Mouse (Mus musculus): Measurements from ENCODE around the gene Olfr70. TPM values are rescaled to one million over a fixed set of nuclear protein-coding genes. Genes with fewer than 3 reads are reported as not detected.

Gene Olfr70
- total RNA-seq (2021) = not detected
- long read RNA-seq, experiment 1 = 0 reads
- long read RNA-seq, experiment 2 = 0 reads

- Histone ChIP-seq H3K27ac (no peak within 1 kb of the TSS), H3K4me3 (no peak within 1 kb of the TSS)
- no peak for TF ChIP-seq CTCF (IDR thresholded peaks at IDR 0.05)
- DNase-seq (ENCODE audit: extremely low spot score in 1 of 2, low spot score in 2 of 2) = no peak
- intact Hi-C loops (cut with DNase I) = no loop called here
These were observed at the start of gene Olfr70 for GRCm38 (mm10) chr4:43700707-43701106. Gene Olfr70 (minus strand): TSS chr4:43700807.

- intact Hi-C loops (cut with DNase I) = loop anchor here (2.0 to 10.0 kb wide), 2 partner anchors 116 to 240 kb away; partner anchors contain the start of gene Ccin
- Histone ChIP-seq H3K27ac (no peak overlapping the region), H3K4me3 (no peak overlapping the region)
- DNase-seq (ENCODE audit: extremely low spot score in 1 of 2, low spot score in 2 of 2) = no peak
- peak; percentile 82 for TF ChIP-seq CTCF (IDR thresholded peaks at IDR 0.05)
These were observed 44.6 kb upstream of the Olfr70 start for GRCm38 (mm10) chr4:43745187-43745586.

- no peak overlapping the region for H3K4me3 ChIP-seq
- TF ChIP-seq CTCF (IDR thresholded peaks at IDR 0.05) = peak; percentile 48
- H3K27ac ChIP-seq = no peak overlapping the region
- DNase-seq (ENCODE audit: extremely low spot score in 1 of 2, low spot score in 2 of 2) = no peak
- intact Hi-C loops (cut with DNase I) = loop anchor here (10.0 kb wide), 1 partner anchor 242 kb away; the partner anchor contains the start of gene Ccin
These were observed 42.5 kb upstream of the Olfr70 start for GRCm38 (mm10) chr4:43743099-43743498.

GRCm38 (mm10) chr4:43742637-43743036 lies 42.0 kb upstream of the Olfr70 start:
- intact Hi-C loops (cut with DNase I) = loop anchor here (10.0 kb wide), 1 partner anchor 242 kb away; the partner anchor contains the start of gene Ccin
- H3K27ac ChIP-seq = no peak overlapping the region
- no peak overlapping the region for H3K4me3 ChIP-seq
- no peak for DNase-seq (ENCODE audit: extremely low spot score in 1 of 2, low spot score in 2 of 2)
- TF ChIP-seq CTCF (IDR thresholded peaks at IDR 0.05) = no peak

- no peak overlapping the region for H3K4me3 ChIP-seq
- intact Hi-C loops (cut with DNase I) = loop anchor here (10.0 kb wide), 1 partner anchor 243 kb away; the partner anchor contains the start of gene Ccin
- no peak overlapping the region for H3K27ac ChIP-seq
- TF ChIP-seq CTCF (IDR thresholded peaks at IDR 0.05) = no peak
- DNase-seq (ENCODE audit: extremely low spot score in 1 of 2, low spot score in 2 of 2) = no peak
These were observed 40.9 kb upstream of the Olfr70 start for GRCm38 (mm10) chr4:43741526-43741925.

- Histone ChIP-seq H3K4me3 (no peak overlapping the region), H3K27ac (no peak overlapping the region)
- no peak for TF ChIP-seq CTCF (IDR thresholded peaks at IDR 0.05)
- intact Hi-C loops (cut with DNase I) = no loop called here
- no peak for DNase-seq (ENCODE audit: extremely low spot score in 1 of 2, low spot score in 2 of 2)
These were observed 38.5 kb upstream of the Olfr70 start for GRCm38 (mm10) chr4:43738989-43739674.

- no peak overlapping the region for H3K27ac ChIP-seq
- DNase-seq (ENCODE audit: extremely low spot score in 1 of 2, low spot score in 2 of 2) = no peak
- no peak for TF ChIP-seq CTCF (IDR thresholded peaks at IDR 0.05)
- no peak overlapping the region for H3K4me3 ChIP-seq
- intact Hi-C loops (cut with DNase I) = no loop called here
These were observed 36.5 kb upstream of the Olfr70 start for GRCm38 (mm10) chr4:43737144-43737543.

- no peak for TF ChIP-seq CTCF (IDR thresholded peaks at IDR 0.05)
- no peak overlapping the region for H3K27ac ChIP-seq
These were observed 32.6 kb upstream of the Olfr70 start for GRCm38 (mm10) chr4:43733186-43733585.

GRCm38 (mm10) chr4:43732171-43732570 lies 31.6 kb upstream of the Olfr70 start:
- intact Hi-C loops (cut with DNase I) = no loop called here
- no peak for DNase-seq (ENCODE audit: extremely low spot score in 1 of 2, low spot score in 2 of 2)

More at GRCm38 (mm10) chr4:43733186-43733585, 32.6 kb upstream of the Olfr70 start:
- H3K4me3 ChIP-seq = no peak overlapping the region
- no peak for DNase-seq (ENCODE audit: extremely low spot score in 1 of 2, low spot score in 2 of 2)
- intact Hi-C loops (cut with DNase I) = no loop called here

GRCm38 (mm10) chr4:43730750-43731297 lies 30.2 kb upstream of the Olfr70 start:
- H3K4me3 ChIP-seq = no peak overlapping the region
- peak overlapping the region; percentile 21 for H3K27ac ChIP-seq
- no peak; the same call in 1 of the 2 replicates for TF ChIP-seq CTCF (IDR thresholded peaks at IDR 0.05)
- DNase-seq (ENCODE audit: extremely low spot score in 1 of 2, low spot score in 2 of 2) = no peak
- intact Hi-C loops (cut with DNase I) = no loop called here

More at GRCm38 (mm10) chr4:43732171-43732570, 31.6 kb upstream of the Olfr70 start:
- TF ChIP-seq CTCF (IDR thresholded peaks at IDR 0.05) = no peak
- Histone ChIP-seq H3K4me3 (no peak overlapping the region), H3K27ac (no peak overlapping the region)

GRCm38 (mm10) chr4:43729794-43730550 lies 29.4 kb upstream of the Olfr70 start, which contains the start of gene Spaar:
Gene Spaar (plus strand): TSS chr4:43730034.
- intact Hi-C loops (cut with DNase I) = no loop called here
- no peak for TF ChIP-seq CTCF (IDR thresholded peaks at IDR 0.05)
- Histone ChIP-seq H3K27ac (peak within 1 kb of the TSS; percentile 50), H3K4me3 (no peak within 1 kb of the TSS)
- no peak for DNase-seq (ENCODE audit: extremely low spot score in 1 of 2, low spot score in 2 of 2)

- intact Hi-C loops (cut with DNase I) = no loop called here
- no peak for DNase-seq (ENCODE audit: extremely low spot score in 1 of 2, low spot score in 2 of 2)
- peak overlapping the region; percentile 50; the same call in 1 of the 2 replicates for H3K27ac ChIP-seq
- H3K4me3 ChIP-seq = no peak overlapping the region
- no peak for TF ChIP-seq CTCF (IDR thresholded peaks at IDR 0.05)
These were observed 28.5 kb upstream of the Olfr70 start for GRCm38 (mm10) chr4:43729126-43729525.
